Mouse (Mus musculus) stomach, postnatal 0 days (tissue): ENCODE data around the gene Sectm1a. TPM values are rescaled to one million over a fixed set of nuclear protein-coding genes. Genes with fewer than 3 reads are reported as not detected.

Experiments used
- ATAC-seq: fragments of 200-750 bp; cut with Nextera tagmentation; 2 replicates; pipeline ENCODE4 v1.8.0; 2017; ENCODE audit not compliant: low FRiP score, low TSS enrichment
- DNase-seq: peaks from one replicate; pipeline ENCODE4 v3.0.0-alpha.2; 2016; ENCODE audit warnings: low spot score
- H3K27ac ChIP-seq: fragments of 300-500 bp; sonication (generic); replicated peaks from 2 replicates; pipeline ENCODE4 v1.5.1; 2014; ENCODE audit warnings: mild to moderate bottlenecking, control low read depth
- H3K27me3 ChIP-seq: fragments of 300-500 bp; sonication (generic); 2 replicates; pipeline ENCODE4 v1.6.1; 2014; ENCODE audit warnings: low read length; ENCODE audit not compliant: control insufficient read depth, insufficient read depth
- H3K36me3 ChIP-seq: fragments of 300-500 bp; sonication (generic); 2 replicates; pipeline ENCODE4 v1.6.1; 2014; ENCODE audit warnings: low read length, mixed read lengths; ENCODE audit not compliant: control insufficient read depth, insufficient read depth
- H3K4me1 ChIP-seq: fragments of 300-500 bp; sonication (generic); replicated peaks from 2 replicates; pipeline ENCODE4 v1.6.1; 2014; ENCODE audit warnings: antibody characterized with exemption; ENCODE audit not compliant: control insufficient read depth, insufficient read depth
- H3K4me2 ChIP-seq: fragments of 300-500 bp; sonication (generic); replicated peaks from 2 replicates; pipeline ENCODE4 v1.6.1; 2014; ENCODE audit warnings: low read depth, mild to moderate bottlenecking, control low read depth, moderate library complexity
- H3K4me3 ChIP-seq: fragments of 300-500 bp; sonication (generic); 2 replicates; pipeline ENCODE4 v1.5.1; 2014; ENCODE audit warnings: low read depth, low read length, control low read depth
- H3K9ac ChIP-seq: fragments of 300-500 bp; sonication (generic); 2 replicates; pipeline ENCODE4 v1.6.1; 2014; ENCODE audit warnings: mild to moderate bottlenecking, low read length, control low read depth, mixed read lengths
- H3K9me3 ChIP-seq: fragments of 300-500 bp; sonication (generic); 2 replicates; pipeline ENCODE4 v1.6.1; 2016; ENCODE audit warnings: low read length; ENCODE audit not compliant: control insufficient read depth
- CTCF ChIP-seq: IDR thresholded peaks from 2 replicates; pipeline ENCODE4 v1.5.1; 2016; ENCODE audit warnings: antibody characterized with exemption, low read depth, mild to moderate bottlenecking, moderate library complexity
- EP300 ChIP-seq: optimal IDR thresholded peaks from 2 replicates; pipeline ENCODE3; 2016; ENCODE audit warnings: antibody characterized with exemption
- WGBS: fragments of 180-500 bp; shearing (Covaris S2); extraction: QIAGEN DNeasy Blood & Tissue Kit; methylation state at CpG from one replicate; pipeline ENCODE4 v1.1.7; 2014; 5-methylcytosine and 5-hydroxymethylcytosine counted together
- polyA plus RNA-seq: library from polyadenylated mRNA; unstranded; fragments of >200 nt; fragmentation: Nextera tagmentation; extraction: Ambion mirVana; gene quantifications from 2 replicates; pipeline ENCODE4 v1.2.1, GENCODE M21; 2015

Gene Sectm1a
- polyA plus RNA-seq, 1 experiment from 2014 or later, result 11.8 TPM

GRCm38 (mm10) chr11:121099762-121100161 is 18.7 kb upstream of the Sectm1a start:
- Histone ChIP-seq H3K36me3 (no peaks in the 10 kb centered on the region), H3K27me3 (no peaks in the 10 kb centered on the region), H3K27ac (no peak overlapping the region), H3K4me2 (no peak overlapping the region), H3K4me3 (no peak overlapping the region), H3K9me3 (no peaks in the 10 kb centered on the region), H3K9ac (no peak overlapping the region), H3K4me1 (no peaks in the 10 kb centered on the region)
- 56% methylated on average over 7 of the region's 7 CpGs for WGBS
- ATAC-seq (peak; percentile 49; the same call in 1 of the 2 replicates), DNase-seq (no peak)
- TF ChIP-seq EP300 (no peak), CTCF (no peak)

- H3K36me3 ChIP-seq, result no peaks in the 10 kb centered on the region
- TF ChIP-seq CTCF (no peak), EP300 (no peak)
- H3K4me2 ChIP-seq, result no peak overlapping the region
- no peaks in the 10 kb centered on the region for H3K9me3 ChIP-seq
- H3K4me1 ChIP-seq, result no peaks in the 10 kb centered on the region
- no peak overlapping the region for H3K9ac ChIP-seq
- no peaks in the 10 kb centered on the region for H3K27me3 ChIP-seq
- DNase-seq, result no peak
- 86% methylated on average over 14 of the region's 14 CpGs for WGBS
- no peak overlapping the region for H3K27ac ChIP-seq
- H3K4me3 ChIP-seq, result no peak overlapping the region
- ATAC-seq, result no peak
These were observed 11.9 kb upstream of the Sectm1a start for GRCm38 (mm10) chr11:121092606-121093585.

- H3K4me2 ChIP-seq, result no peak overlapping the region
- no peaks in the 10 kb centered on the region for H3K36me3 ChIP-seq
- no peaks in the 10 kb centered on the region for H3K4me1 ChIP-seq
- no peaks in the 10 kb centered on the region for H3K9me3 ChIP-seq
- DNase-seq (peak; percentile 35), ATAC-seq (peak; percentile 59)
- WGBS, result 32% methylated on average over 4 of the region's 4 CpGs
- no peak overlapping the region for H3K4me3 ChIP-seq
- TF ChIP-seq EP300 (peak; percentile 58), CTCF (no peak)
- no peak overlapping the region for H3K9ac ChIP-seq
- no peaks in the 10 kb centered on the region for H3K27me3 ChIP-seq
- peak overlapping the region; percentile 25; the same call in 1 of the 2 replicates for H3K27ac ChIP-seq
These were observed 9.9 kb upstream of the Sectm1a start for GRCm38 (mm10) chr11:121090943-121091342.

- no peaks in the 10 kb centered on the region for H3K27me3 ChIP-seq
- DNase-seq (no peak), ATAC-seq (no peak)
- H3K9ac ChIP-seq, result no peak overlapping the region
- no peak overlapping the region for H3K4me2 ChIP-seq
- H3K4me1 ChIP-seq, result no peaks in the 10 kb centered on the region
- no peaks in the 10 kb centered on the region for H3K9me3 ChIP-seq
- no peak overlapping the region; the same call in 1 of the 2 replicates for H3K27ac ChIP-seq
- WGBS, result 63% methylated on average over 2 of the region's 2 CpGs
- no peak for TF ChIP-seq EP300
- H3K36me3 ChIP-seq, result no peaks in the 10 kb centered on the region
- H3K4me3 ChIP-seq, result no peak overlapping the region
These were observed 8.9 kb upstream of the Sectm1a start for GRCm38 (mm10) chr11:121089756-121090546.

- no peak; the same call in 1 of the 2 replicates for ATAC-seq
- DNase-seq, result no peak
These were observed 8.0 kb upstream of the Sectm1a start for GRCm38 (mm10) chr11:121088997-121089396.

More at GRCm38 (mm10) chr11:121088997-121089396, 8.0 kb upstream of the Sectm1a start:
- no peak overlapping the region for H3K4me2 ChIP-seq
- no peak overlapping the region for H3K4me3 ChIP-seq
- H3K36me3 ChIP-seq, result no peaks in the 10 kb centered on the region
- TF ChIP-seq EP300 (no peak), CTCF (no peak)
- H3K27me3 ChIP-seq, result no peaks in the 10 kb centered on the region
- no peak overlapping the region for H3K27ac ChIP-seq
- 63% methylated on average over 6 of the region's 6 CpGs for WGBS
- H3K9me3 ChIP-seq, result no peaks in the 10 kb centered on the region
- H3K4me1 ChIP-seq, result no peaks in the 10 kb centered on the region
- no peak overlapping the region for H3K9ac ChIP-seq
